Mouse (Mus musculus) intestine, embryonic 14.5 days (tissue): ENCODE measurements around the gene Phospho2. TPM values are rescaled to one million over a fixed set of nuclear protein-coding genes. Genes with fewer than 3 reads are reported as not detected.
"Not testable (repeated sequence)": the region's sequence is repeated elsewhere in the genome, so short reads cannot be mapped to it uniquely, and the experiment has no call there.

Experiments used
- ATAC-seq: fragments of 200-750 bp; cut with Nextera tagmentation; replicated peaks from 2 replicates; pipeline ENCODE4 v1.8.0; 2017; ENCODE audit warnings: low read depth, moderate number of reproducible peaks, moderate TSS enrichment, moderate library complexity; ENCODE audit not compliant: low FRiP score, low TSS enrichment
- DNase-seq: peaks from one replicate; pipeline ENCODE4 v3.0.0-alpha.2; 2018; ENCODE audit warnings: low spot score
- H3K27ac ChIP-seq: fragments of 300-500 bp; sonication (generic); 2 replicates; pipeline ENCODE4 v1.5.1; 2014; ENCODE audit warnings: low read depth, mild to moderate bottlenecking, control low read depth
- H3K27me3 ChIP-seq: fragments of 300-500 bp; sonication (generic); replicated peaks from 2 replicates; pipeline ENCODE4 v1.6.1; 2014; ENCODE audit warnings: low read length, control low read depth; ENCODE audit not compliant: control insufficient read depth, insufficient read depth
- H3K36me3 ChIP-seq: fragments of 300-500 bp; sonication (generic); 2 replicates; pipeline ENCODE4 v1.6.1; 2014; ENCODE audit warnings: low read length, control low read depth; ENCODE audit not compliant: control insufficient read depth, insufficient read depth
- H3K4me1 ChIP-seq: fragments of 300-500 bp; sonication (generic); replicated peaks from 2 replicates; pipeline ENCODE4 v1.6.1; 2014; ENCODE audit warnings: low read length, control low read depth, mixed read lengths; ENCODE audit not compliant: control insufficient read depth, insufficient read depth
- H3K4me2 ChIP-seq: fragments of 300-500 bp; sonication (generic); 2 replicates; pipeline ENCODE4 v1.6.1; 2014; ENCODE audit warnings: low read length
- H3K4me3 ChIP-seq: fragments of 300-500 bp; sonication (generic); 2 replicates; pipeline ENCODE4 v1.5.1; 2014; ENCODE audit warnings: low read depth, low read length, control low read depth, mixed read lengths
- H3K9ac ChIP-seq: fragments of 300-500 bp; sonication (generic); 2 replicates; pipeline ENCODE4 v1.6.1; 2014; ENCODE audit warnings: mild to moderate bottlenecking, low read length
- H3K9me3 ChIP-seq: fragments of 300-500 bp; sonication (generic); 2 replicates; pipeline ENCODE4 v1.6.1; 2016; ENCODE audit warnings: low read length, control low read depth; ENCODE audit not compliant: control insufficient read depth
- WGBS: fragments of 180-500 bp; shearing (Covaris S2); extraction: QIAGEN DNeasy Blood & Tissue Kit; methylation state at CpG from one replicate; pipeline ENCODE4 v1.1.7; 2014; 5-methylcytosine and 5-hydroxymethylcytosine counted together
- polyA plus RNA-seq: library from polyadenylated mRNA; unstranded; fragments of >200 nt; fragmentation: Nextera tagmentation; extraction: Ambion mirVana; gene quantifications from 2 replicates; pipeline ENCODE4 v1.2.1, GENCODE M21; 2014

Gene Phospho2
- polyA plus RNA-seq, 1 experiment from 2014 or later: 24.6 TPM

DNA sequence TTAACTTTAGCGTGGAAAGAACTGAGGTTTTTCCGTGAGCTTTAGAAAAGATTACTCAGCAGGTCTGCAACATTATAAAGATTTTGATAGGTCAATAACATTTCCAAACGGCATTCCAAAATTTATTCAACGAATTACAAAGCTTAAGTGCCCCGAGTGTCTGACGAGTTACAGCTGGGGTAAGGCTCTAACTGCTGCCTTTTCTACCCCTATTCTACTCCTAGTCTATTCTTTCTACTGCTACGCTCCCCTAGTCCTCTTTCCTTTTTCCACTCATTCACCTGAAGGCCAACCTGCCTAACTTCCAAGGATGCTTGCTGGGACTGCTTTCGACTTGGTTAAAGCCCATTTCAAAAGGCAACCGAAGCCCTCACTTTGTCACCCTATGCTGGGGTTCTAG, 449 bp upstream of the Phospho2 start:
- Histone ChIP-seq H3K4me3 (peak overlapping the region; percentile 78), H3K27me3 (no peaks in the 10 kb centered on the region), H3K27ac (peak overlapping the region; percentile 64), H3K9ac (peak overlapping the region; percentile 59), H3K9me3 (no peaks in the 10 kb centered on the region), H3K4me1 (peaks cover 4% of the 10 kb centered on the region; the same call in 1 of the 2 replicates), H3K4me2 (peak overlapping the region; percentile 88), H3K36me3 (peaks cover 15% of the 10 kb centered on the region; the same call in 1 of the 2 replicates)
- 21% methylated on average over 9 of the region's 9 CpGs for WGBS
- ATAC-seq (peak; percentile 41; the same call in 1 of the 2 replicates), DNase-seq (no peak)

DNA sequence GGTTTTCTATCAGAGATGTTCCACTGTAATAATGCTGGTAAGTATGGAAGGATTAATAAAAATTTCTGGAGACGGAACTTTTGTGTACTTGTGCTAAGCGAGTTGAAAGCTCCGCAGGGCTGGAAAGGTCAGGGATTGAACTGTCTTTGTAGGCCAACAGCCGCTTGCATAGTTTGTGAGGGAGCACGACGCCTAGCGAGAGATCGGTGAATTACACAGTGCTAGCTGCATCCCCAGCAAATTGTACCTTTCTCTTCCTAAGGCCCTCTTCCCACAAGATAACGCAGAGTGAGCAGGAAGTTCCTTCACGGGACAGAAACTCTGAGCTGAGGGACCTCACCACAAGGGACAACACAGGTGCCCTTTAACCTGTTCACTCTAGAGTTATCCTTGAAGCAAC, 862 bp downstream of the Phospho2 start:
- H3K9ac ChIP-seq: peak overlapping the region; percentile 59; the same call in 1 of the 2 replicates
- H3K4me2 ChIP-seq: peak overlapping the region; percentile 88
- WGBS: 3% methylated on average over 10 of the region's 10 CpGs
- peak overlapping the region; percentile 78 for H3K4me3 ChIP-seq
- H3K4me1 ChIP-seq: peaks cover 4% of the 10 kb centered on the region; the same call in 1 of the 2 replicates
- H3K27ac ChIP-seq: peak overlapping the region; percentile 68; the same call in 1 of the 2 replicates
- H3K27me3 ChIP-seq: no peaks in the 10 kb centered on the region
- H3K36me3 ChIP-seq: peaks cover 20% of the 10 kb centered on the region
- peak; percentile 93 for DNase-seq
- H3K9me3 ChIP-seq: no peaks in the 10 kb centered on the region
- 0 out of 2 replicates have a peak, but pooled peaks have one; percentile 38 for ATAC-seq

DNA sequence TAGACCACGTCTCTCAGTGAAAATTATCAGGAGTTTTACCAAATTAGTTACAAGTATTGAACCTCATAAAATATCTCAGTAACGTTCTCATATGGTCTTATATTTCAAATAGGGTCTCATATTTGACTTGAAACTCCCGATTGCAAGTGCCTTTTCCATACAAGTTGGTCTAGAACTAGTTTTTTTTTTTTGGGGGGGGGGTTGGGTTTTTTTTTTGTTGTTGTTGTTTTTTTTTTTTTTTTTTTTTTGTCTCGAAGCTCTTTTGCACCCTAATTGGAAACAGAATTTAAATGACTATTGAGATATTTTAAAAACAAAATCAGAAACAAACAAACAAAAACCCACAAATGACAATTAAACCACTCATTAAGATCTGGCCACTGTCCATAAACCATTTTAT, 1.3 kb downstream of the Phospho2 start:
- Histone ChIP-seq H3K27ac (no peak overlapping the region), H3K9me3 (no peaks in the 10 kb centered on the region), H3K27me3 (no peaks in the 10 kb centered on the region), H3K9ac (no peak overlapping the region), H3K36me3 (peaks cover 24% of the 10 kb centered on the region), H3K4me1 (peaks cover 4% of the 10 kb centered on the region; the same call in 1 of the 2 replicates), H3K4me2 (peak overlapping the region; percentile 88), H3K4me3 (0 out of 2 replicates have a peak overlapping the region, but pooled peaks have one; percentile 78)
- no peak for ATAC-seq
- DNase-seq: no peak
- 72% methylated on average over 4 of the region's 4 CpGs for WGBS

DNA sequence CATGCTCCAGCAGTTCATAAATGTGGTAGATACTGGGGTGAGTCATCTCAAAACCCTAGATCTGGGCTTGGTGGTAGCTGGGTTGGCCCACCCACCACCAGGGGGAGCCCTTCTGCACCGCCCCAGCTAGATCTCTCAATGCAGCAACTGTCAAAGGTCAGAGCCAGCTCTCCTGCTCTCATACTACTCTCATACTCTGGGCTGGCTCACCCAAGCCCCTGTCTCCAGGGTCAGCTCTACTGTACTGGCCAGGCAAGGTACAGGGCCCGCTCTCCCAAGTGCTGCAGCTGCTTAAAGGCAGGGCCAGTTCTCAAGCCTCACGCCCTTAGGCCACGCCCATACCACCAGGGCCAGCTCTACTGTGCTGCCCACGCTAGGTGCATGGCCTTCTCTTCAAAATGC, 13.5 kb downstream of the Phospho2 start:
- no peaks in the 10 kb centered on the region for H3K4me1 ChIP-seq
- no peak overlapping the region for H3K27ac ChIP-seq
- no peak overlapping the region for H3K9ac ChIP-seq
- peak; percentile 68 for DNase-seq
- no peaks in the 10 kb centered on the region for H3K9me3 ChIP-seq
- no peak overlapping the region for H3K4me3 ChIP-seq
- H3K4me2 ChIP-seq: no peak overlapping the region
- 54% methylated on average over 5 of the region's 5 CpGs for WGBS
- H3K36me3 ChIP-seq: no peaks in the 10 kb centered on the region
- no peaks in the 10 kb centered on the region for H3K27me3 ChIP-seq
- peak; percentile 76; the same call in 1 of the 2 replicates for ATAC-seq

DNA sequence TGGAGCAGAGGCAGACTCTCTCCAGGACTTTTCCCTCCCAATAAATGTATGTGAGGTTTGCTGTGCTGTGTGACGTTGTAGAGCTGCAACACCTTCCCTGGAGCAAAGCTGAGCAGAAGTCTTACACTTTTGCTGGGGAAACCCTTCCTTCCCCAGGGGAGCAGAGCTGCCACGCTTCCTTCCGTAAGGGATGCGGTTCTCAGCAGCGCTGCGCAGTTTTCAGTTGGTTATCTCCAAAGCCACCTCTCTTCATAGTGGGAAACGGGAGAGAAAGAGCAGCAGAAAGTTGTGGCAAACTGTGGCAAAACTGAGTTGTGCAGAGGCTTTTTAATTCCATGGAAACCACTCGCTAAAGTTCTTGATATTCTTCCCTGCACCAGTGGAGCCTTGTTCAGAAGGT, 14.3 kb downstream of the Phospho2 start:
- H3K4me1 ChIP-seq: no peaks in the 10 kb centered on the region
- H3K4me3 ChIP-seq: no peak overlapping the region
- no peak for ATAC-seq
- H3K9me3 ChIP-seq: no peaks in the 10 kb centered on the region
- DNase-seq: no peak
- no peaks in the 10 kb centered on the region for H3K36me3 ChIP-seq
- H3K27me3 ChIP-seq: no peaks in the 10 kb centered on the region
- H3K9ac ChIP-seq: no peak overlapping the region
- 66% methylated on average over 8 of the region's 8 CpGs for WGBS
- no peak overlapping the region for H3K27ac ChIP-seq
- H3K4me2 ChIP-seq: no peak overlapping the region

DNA sequence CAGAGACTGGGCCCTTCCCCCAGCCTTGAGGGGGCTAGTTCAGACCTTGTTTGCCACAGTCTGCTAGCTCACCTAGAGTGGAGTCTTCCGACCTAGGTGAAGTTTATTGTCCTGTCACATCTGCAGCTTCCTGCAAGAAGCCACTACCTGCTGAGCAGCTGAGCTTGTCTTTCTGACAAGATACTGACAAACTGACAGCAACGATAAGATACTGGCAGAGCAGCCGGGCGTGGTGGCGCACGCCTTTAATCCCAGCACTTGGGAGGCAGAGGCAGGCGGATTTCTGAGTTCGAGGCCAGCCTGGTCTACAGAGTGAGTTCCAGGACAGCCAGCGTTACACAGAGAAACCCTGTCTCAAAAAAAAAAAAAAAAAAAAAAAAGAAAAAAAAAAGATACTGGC, 15.2 kb downstream of the Phospho2 start:
- H3K4me2 ChIP-seq, H3K36me3 ChIP-seq, ATAC-seq, DNase-seq, H3K27me3 ChIP-seq, H3K4me3 ChIP-seq, H3K9ac ChIP-seq, H3K4me1 ChIP-seq, H3K27ac ChIP-seq, H3K9me3 ChIP-seq: not testable (repeated sequence)
- 77% methylated on average over 8 of the region's 9 CpGs for WGBS

DNA sequence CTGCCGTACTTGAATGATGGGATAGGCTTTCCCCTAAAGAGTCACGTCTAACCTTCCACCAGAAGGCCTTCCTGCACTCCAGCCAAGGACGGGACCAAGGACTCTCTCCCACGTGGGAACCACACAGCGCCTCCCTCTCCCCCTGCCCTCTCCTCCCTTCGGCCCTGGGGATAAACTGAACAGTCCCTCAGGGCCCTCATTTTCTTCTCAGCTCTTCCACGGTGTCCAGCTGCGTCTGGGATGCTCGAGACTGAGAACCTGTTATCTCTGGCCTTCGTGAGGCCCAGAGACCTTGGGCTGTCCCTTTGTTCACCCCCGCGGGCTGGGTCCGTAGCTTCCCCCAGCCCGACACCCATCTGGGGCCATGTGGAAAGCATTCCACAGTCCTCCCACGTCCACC, 20.7 kb downstream of the Phospho2 start:
- WGBS: 61% methylated on average over 15 of the region's 15 CpGs
- Histone ChIP-seq H3K4me2 (no peak overlapping the region), H3K27ac (no peak overlapping the region), H3K4me3 (no peak overlapping the region), H3K36me3 (no peaks in the 10 kb centered on the region), H3K9me3 (no peaks in the 10 kb centered on the region), H3K27me3 (no peaks in the 10 kb centered on the region), H3K4me1 (no peaks in the 10 kb centered on the region), H3K9ac (no peak overlapping the region)
- ATAC-seq (no peak), DNase-seq (no peak)

DNA sequence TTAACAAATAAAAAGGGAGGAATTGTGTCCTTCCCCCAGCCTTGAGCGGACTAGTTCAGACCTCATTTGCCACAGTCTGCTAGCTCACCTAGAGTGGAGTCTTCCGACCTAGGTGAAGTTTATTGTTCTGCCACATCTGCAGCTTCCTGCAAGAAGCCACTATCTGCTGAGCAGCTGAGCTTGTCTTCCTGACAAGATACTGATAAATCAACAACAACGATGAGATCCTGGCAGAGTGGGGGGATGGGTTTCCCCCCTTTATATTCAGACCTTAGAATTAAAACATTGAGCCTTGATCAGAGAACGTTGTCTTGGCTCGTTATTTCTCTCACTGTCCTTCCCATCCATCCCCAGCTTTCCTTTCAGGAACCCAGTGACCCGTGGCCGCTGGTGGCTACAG, 21.9 kb downstream of the Phospho2 start:
- not testable (repeated sequence) for H3K4me2 ChIP-seq, H3K4me1 ChIP-seq, H3K36me3 ChIP-seq, H3K9ac ChIP-seq, ATAC-seq, H3K27me3 ChIP-seq, H3K9me3 ChIP-seq, DNase-seq, H3K4me3 ChIP-seq, H3K27ac ChIP-seq
- WGBS: 67% methylated on average over 7 of the region's 7 CpGs

DNA sequence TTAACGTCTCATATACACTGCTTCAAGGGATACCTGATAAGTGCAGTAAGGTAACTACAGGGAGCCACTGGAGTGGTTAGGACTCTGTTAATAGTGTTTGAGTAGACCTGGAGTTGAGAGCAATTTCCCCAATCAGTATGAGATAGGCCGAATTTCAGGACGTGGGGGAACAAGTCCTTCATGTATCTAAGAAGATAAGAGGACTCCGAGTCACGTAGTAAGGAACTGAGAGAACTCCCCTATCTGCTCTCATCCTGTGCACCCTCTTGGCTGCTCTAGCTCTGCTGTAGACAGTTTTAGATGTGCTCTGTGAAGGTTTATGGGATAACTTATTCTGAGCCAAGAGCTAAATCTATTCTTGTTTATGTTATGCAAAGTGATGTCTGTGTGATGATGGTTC, 27.2 kb downstream of the Phospho2 start:
- ATAC-seq (no peak), DNase-seq (no peak)
- H3K27ac ChIP-seq: no peak overlapping the region
- peaks cover 2% of the 10 kb centered on the region; the same call in 1 of the 2 replicates for H3K4me1 ChIP-seq
- no peak overlapping the region for H3K4me3 ChIP-seq
- no peaks in the 10 kb centered on the region for H3K9me3 ChIP-seq
- H3K9ac ChIP-seq: no peak overlapping the region
- no peak overlapping the region for H3K4me2 ChIP-seq
- no peaks in the 10 kb centered on the region for H3K36me3 ChIP-seq
- H3K27me3 ChIP-seq: no peaks in the 10 kb centered on the region
- WGBS: 60% methylated on average over 5 of the region's 5 CpGs
